Mouse (Mus musculus) liver, postnatal 0 days (tissue): ENCODE results near the gene Brwd3. TPM values are rescaled to one million over a fixed set of nuclear protein-coding genes. Genes with fewer than 3 reads are reported as not detected.
A peak's percentile ranks its signal among the peaks of the same experiment; 100 is the strongest.

ENCODE experiments used
- ATAC-seq: fragments of 200-750 bp; cut with Nextera tagmentation; 2 replicates; pipeline ENCODE4 v1.8.0; 2017; ENCODE audit warnings: mild to moderate bottlenecking, moderate library complexity
- DNase-seq: peaks from one replicate; pipeline ENCODE4 v3.0.0-alpha.2; 2016
- H3K27ac ChIP-seq: fragments of 300-500 bp; sonication (generic); 2 replicates; pipeline ENCODE4 v1.5.1; 2014; ENCODE audit warnings: antibody characterized with exemption, moderate library complexity, mild to moderate bottlenecking, low read depth
- H3K27me3 ChIP-seq: fragments of 300-500 bp; sonication (generic); 2 replicates; pipeline ENCODE4 v1.6.1; 2014; ENCODE audit warnings: low read length, control low read depth, mixed read lengths; ENCODE audit not compliant: insufficient read depth
- H3K36me3 ChIP-seq: fragments of 300-500 bp; sonication (generic); replicated peaks from 2 replicates; pipeline ENCODE4 v1.6.1; 2014; ENCODE audit warnings: mild to moderate bottlenecking, control low read depth, low read length, moderate library complexity, mixed read lengths; ENCODE audit not compliant: insufficient read depth
- H3K4me1 ChIP-seq: fragments of 300-500 bp; sonication (generic); 2 replicates; pipeline ENCODE4 v1.6.1; 2014; ENCODE audit warnings: antibody characterized with exemption, mild to moderate bottlenecking, control low read depth; ENCODE audit not compliant: insufficient read depth
- H3K4me2 ChIP-seq: fragments of 300-500 bp; sonication (generic); 2 replicates; pipeline ENCODE4 v1.6.1; 2014; ENCODE audit warnings: low read depth, mild to moderate bottlenecking, low read length, moderate library complexity, mixed read lengths
- H3K4me3 ChIP-seq: fragments of 300-500 bp; sonication (generic); 2 replicates; pipeline ENCODE4 v1.5.1; 2014; ENCODE audit warnings: low read depth, low read length
- H3K9ac ChIP-seq: fragments of 300-500 bp; sonication (generic); replicated peaks from 2 replicates; pipeline ENCODE4 v1.6.1; 2014; ENCODE audit warnings: mild to moderate bottlenecking, moderate library complexity
- H3K9me3 ChIP-seq: fragments of 300-500 bp; sonication (generic); 2 replicates; pipeline ENCODE4 v1.6.1; 2016; ENCODE audit warnings: mild to moderate bottlenecking, control low read depth, low read length, mixed read lengths
- CTCF ChIP-seq: sonication (generic); IDR thresholded peaks from 2 replicates; pipeline ENCODE4 v1.5.1; 2016; ENCODE audit warnings: antibody characterized with exemption, low read depth
- EP300 ChIP-seq: IDR thresholded peaks from 2 replicates; pipeline ENCODE4 v1.6.1; 2016; ENCODE audit warnings: antibody characterized with exemption, low read depth, mild to moderate bottlenecking
- WGBS: fragments of 180-500 bp; shearing (Covaris S2); extraction: QIAGEN DNeasy Blood & Tissue Kit; methylation state at CpG from one replicate; pipeline ENCODE4 v1.1.7; 2014; ENCODE audit not compliant: insufficient replicate concordance; 5-methylcytosine and 5-hydroxymethylcytosine counted together
- polyA plus RNA-seq: library from polyadenylated mRNA; unstranded; fragments of >200 nt; fragmentation: Nextera tagmentation; extraction: Ambion mirVana; gene quantifications from 2 replicates; pipeline ENCODE4 v1.2.1, GENCODE M21; 2015

The Brwd3 gene
- polyA plus RNA-seq, 1 experiment from 2014 or later = 0.89 TPM

DNA sequence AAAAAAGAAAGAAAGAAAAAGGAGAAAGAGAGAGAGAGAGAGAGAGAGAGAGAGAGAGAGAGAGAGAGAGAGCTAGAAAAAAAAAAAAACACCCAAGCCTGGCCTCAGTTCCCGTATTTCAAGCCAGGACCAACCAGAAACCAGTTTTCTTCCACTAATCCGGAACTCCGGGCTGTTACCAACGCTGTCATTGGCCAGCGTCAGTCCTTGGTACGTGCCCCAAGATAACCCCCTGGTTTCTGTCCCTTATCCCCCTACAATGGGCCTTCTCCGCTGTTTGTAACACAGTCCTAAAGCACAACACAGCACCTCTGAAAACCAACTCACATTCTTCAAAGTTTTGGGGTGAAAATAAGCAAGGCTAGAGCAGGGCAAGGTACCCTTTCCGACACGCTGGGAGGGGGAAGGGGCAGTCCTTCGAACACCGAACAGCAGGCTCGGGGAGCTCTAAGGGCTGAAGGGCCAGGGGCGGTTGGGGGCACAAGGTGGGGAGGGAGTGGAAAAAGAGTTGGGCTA is 1.4 kb downstream of the Brwd3 start:
- WGBS = 20% methylated on average over 13 of the region's 13 CpGs
- H3K4me3 ChIP-seq = peak overlapping the region; percentile 72
- H3K4me1 ChIP-seq = no peaks in the 10 kb centered on the region
- H3K36me3 ChIP-seq = no peaks in the 10 kb centered on the region
- no peak for TF ChIP-seq CTCF
- TF ChIP-seq EP300 = peak; percentile 23; the same call in 1 of the 2 replicates
- no peaks in the 10 kb centered on the region for H3K27me3 ChIP-seq
- no peaks in the 10 kb centered on the region for H3K9me3 ChIP-seq
- ATAC-seq (peak; percentile 70), DNase-seq (peak; percentile 77)
- peak overlapping the region; percentile 76 for H3K9ac ChIP-seq
- H3K27ac ChIP-seq = peak overlapping the region; percentile 90
- H3K4me2 ChIP-seq = peak overlapping the region; percentile 76

DNA sequence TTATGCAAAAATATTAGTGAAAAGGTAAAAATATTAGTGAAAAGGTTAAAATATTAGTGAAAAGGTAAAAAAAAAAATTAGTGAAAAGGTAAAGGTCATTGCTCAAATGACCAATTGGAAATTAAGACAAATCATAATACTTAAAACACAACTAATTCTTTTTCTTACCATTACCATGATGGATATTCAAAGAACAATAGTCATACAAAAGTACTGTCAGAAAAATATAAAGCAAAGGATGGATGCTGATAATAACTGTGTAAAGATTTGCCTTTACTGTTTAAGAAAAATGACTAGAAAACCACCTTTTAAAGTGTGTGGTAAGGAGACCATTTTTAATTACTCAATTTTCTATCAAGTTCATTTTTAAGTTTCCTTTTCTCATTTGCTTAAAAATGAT is 2.9 kb downstream of the Brwd3 start:
- TF ChIP-seq CTCF (no peak), EP300 (no peak)
- no peaks in the 10 kb centered on the region for H3K4me1 ChIP-seq
- no peak overlapping the region for H3K27ac ChIP-seq
- H3K4me3 ChIP-seq = no peak overlapping the region
- no peak overlapping the region for H3K9ac ChIP-seq
- H3K27me3 ChIP-seq = no peaks in the 10 kb centered on the region
- no peaks in the 10 kb centered on the region for H3K36me3 ChIP-seq
- no peak overlapping the region for H3K4me2 ChIP-seq
- no peaks in the 10 kb centered on the region for H3K9me3 ChIP-seq
- ATAC-seq (no peak), DNase-seq (no peak)

DNA sequence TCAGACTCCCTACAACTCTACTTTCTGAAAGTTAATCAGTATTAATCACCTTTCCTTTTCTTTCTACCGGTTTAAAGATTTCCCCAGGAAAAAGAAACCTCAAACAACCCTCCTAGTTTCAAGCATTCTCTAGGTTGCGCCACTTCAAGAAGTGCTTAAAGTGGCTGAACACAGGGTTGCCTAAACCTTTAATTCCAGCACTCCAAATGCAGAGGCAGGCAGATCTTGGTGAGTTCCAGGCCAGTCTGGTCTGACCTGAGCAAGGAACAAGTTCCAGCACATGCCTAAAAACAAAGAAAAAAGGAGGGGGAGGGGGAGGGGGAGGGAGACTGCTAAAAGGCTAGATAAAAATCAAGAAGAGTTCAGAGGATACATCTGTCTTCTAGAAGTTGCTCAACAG is 6.1 kb downstream of the Brwd3 start:
- TF ChIP-seq CTCF = no peak
- no peak for TF ChIP-seq EP300
- H3K27ac ChIP-seq = no peak overlapping the region
- no peak overlapping the region for H3K9ac ChIP-seq
- DNase-seq = no peak
- no peak overlapping the region for H3K4me2 ChIP-seq
- H3K9me3 ChIP-seq = no peaks in the 10 kb centered on the region
- H3K4me1 ChIP-seq = no peaks in the 10 kb centered on the region
- H3K27me3 ChIP-seq = no peaks in the 10 kb centered on the region
- no peak for ATAC-seq
- 55% methylated on average over 2 of the region's 2 CpGs for WGBS
- H3K4me3 ChIP-seq = no peak overlapping the region
- H3K36me3 ChIP-seq = no peaks in the 10 kb centered on the region

DNA sequence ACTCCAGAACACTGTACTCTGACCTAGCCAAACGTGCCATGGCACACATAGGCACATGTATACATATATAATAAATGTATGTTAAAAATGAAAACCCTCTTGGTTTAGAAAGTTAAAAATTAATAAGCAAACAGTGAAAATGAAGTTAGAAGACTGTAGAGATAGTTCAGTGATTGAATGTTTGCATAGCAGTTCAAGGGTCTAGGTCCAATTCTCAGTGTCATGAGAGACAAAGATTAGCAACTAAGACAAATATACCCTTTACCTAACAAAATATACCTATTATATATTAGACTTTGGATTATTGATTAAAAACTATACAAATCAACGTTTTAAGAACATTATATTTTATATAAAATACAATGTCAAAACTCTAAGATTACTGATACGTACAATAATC is 36.9 kb downstream of the Brwd3 start:
- no peaks in the 10 kb centered on the region for H3K27me3 ChIP-seq
- H3K27ac ChIP-seq = no peak overlapping the region
- DNase-seq (no peak), ATAC-seq (no peak)
- no peak overlapping the region for H3K4me3 ChIP-seq
- no peak for TF ChIP-seq EP300
- no peak for TF ChIP-seq CTCF
- no peak overlapping the region for H3K9ac ChIP-seq
- no peaks in the 10 kb centered on the region for H3K4me1 ChIP-seq
- no peaks in the 10 kb centered on the region for H3K9me3 ChIP-seq
- no peak overlapping the region for H3K4me2 ChIP-seq
- 62% methylated on average over 3 of the region's 3 CpGs for WGBS
- no peaks in the 10 kb centered on the region for H3K36me3 ChIP-seq

DNA sequence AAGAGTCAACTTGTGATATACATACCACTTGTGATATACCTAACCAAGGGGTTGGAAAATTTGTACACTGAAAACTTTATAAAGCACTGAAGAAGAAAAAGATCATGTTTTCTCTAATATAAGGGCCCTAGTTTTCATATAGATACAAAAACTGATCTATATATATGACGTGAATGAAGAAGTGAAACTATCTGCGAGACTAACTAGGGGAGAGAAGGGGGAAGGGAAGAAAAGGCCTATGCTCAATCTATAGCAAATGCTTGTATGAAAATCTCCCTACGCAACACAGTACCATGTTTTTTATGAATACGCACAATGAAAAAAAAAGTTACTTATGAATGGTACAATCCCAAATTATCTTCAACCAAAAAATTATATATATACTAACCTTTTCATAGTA is 50.4 kb downstream of the Brwd3 start:
- DNase-seq (no peak), ATAC-seq (no peak)
- Histone ChIP-seq H3K36me3 (no peaks in the 10 kb centered on the region), H3K27ac (no peak overlapping the region), H3K4me3 (no peak overlapping the region), H3K4me1 (no peaks in the 10 kb centered on the region), H3K9me3 (no peaks in the 10 kb centered on the region), H3K27me3 (no peaks in the 10 kb centered on the region), H3K4me2 (no peak overlapping the region), H3K9ac (no peak overlapping the region)
- WGBS = 67% methylated on average over 4 of the region's 4 CpGs
- no peak for TF ChIP-seq EP300
- no peak for TF ChIP-seq CTCF

- TF ChIP-seq CTCF = no peak
- no peak for TF ChIP-seq EP300
- Histone ChIP-seq H3K27ac (no peak overlapping the region), H3K4me1 (no peaks in the 10 kb centered on the region), H3K4me3 (no peak overlapping the region), H3K9me3 (no peaks in the 10 kb centered on the region), H3K27me3 (no peaks in the 10 kb centered on the region), H3K9ac (no peak overlapping the region), H3K4me2 (no peak overlapping the region), H3K36me3 (no peaks in the 10 kb centered on the region)
- DNase-seq = peak; percentile 12
- no peak for ATAC-seq
These were observed 102.4 kb downstream of the Brwd3 start for GRCm38 (mm10) chrX:108731755-108732154.

- no peak overlapping the region for H3K27ac ChIP-seq
- H3K9ac ChIP-seq = no peak overlapping the region
- WGBS = 68% methylated on average over 1 of the region's 1 CpGs
- no peak for ATAC-seq
- no peaks in the 10 kb centered on the region for H3K27me3 ChIP-seq
- no peaks in the 10 kb centered on the region for H3K36me3 ChIP-seq
- TF ChIP-seq CTCF (no peak), EP300 (no peak)
- DNase-seq = no peak
- H3K4me2 ChIP-seq = no peak overlapping the region
- H3K9me3 ChIP-seq = no peaks in the 10 kb centered on the region
- no peak overlapping the region for H3K4me3 ChIP-seq
- no peaks in the 10 kb centered on the region for H3K4me1 ChIP-seq
These were observed 104.6 kb downstream of the Brwd3 start for GRCm38 (mm10) chrX:108729564-108729963.
